Mouse (Mus musculus) layer of hippocampus, adult 11-12 months (tissue): ENCODE measurements at regions not wholly inside any gene's neighbourhood (a gene's known extent, or its start where the extent isn't known, plus 50 kb on each side); places are given as distances from the start of the nearest gene placed in this dataset.

ENCODE experiments used
- DNase-seq: peaks from one replicate; pipeline ENCODE4 v3.0.0; 2022; ENCODE audit warnings: low spot score

GRCm38 (mm10) chr4:12263746-12264145, 91.9 kb upstream of the Fam92a start:
- DNase-seq, result no peak

DNA sequence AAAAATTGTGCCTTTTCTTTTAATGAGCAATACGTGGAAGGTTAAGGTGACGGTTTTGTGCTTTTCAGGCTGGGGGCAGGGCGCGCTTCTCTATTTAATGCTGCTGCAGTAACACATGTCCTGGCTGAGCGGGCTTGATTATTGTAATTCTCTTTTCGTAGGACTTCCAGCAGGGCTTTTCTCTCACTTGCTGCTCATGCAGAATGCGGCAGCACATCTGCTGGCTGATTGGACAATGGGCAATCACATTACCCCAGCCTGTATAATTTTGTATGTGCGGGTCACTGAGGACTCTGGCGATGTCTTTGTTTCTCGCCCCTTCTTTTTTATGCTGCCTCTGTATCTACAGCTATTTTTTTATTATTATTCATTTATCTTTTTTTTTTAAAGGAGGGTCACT, 91.4 kb upstream of the Fam92a start:
- DNase-seq, result no peak

GRCm38 (mm10) chr4:12247994-12248393, 76.2 kb upstream of the Fam92a start:
- no peak for DNase-seq

DNA sequence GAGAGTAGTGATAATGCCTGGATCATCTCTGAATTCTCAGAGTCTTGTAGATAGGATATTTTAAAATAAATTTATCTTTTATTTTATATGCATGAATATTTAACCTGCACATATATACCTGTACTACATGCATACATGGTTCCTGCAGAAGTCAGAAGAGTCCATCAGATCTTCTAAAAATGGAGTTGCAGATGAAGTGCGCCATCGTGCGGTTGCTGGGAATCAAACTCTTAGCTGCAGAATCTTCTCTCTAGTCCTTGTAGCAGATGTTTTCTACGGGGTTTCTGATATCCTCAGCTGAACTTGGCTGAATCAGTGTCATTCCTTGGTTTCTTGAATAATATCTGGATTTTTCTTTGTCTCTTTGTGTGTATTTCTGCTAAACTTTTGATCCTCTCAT, 74.8 kb upstream of the Fam92a start:
- no peak for DNase-seq

DNA sequence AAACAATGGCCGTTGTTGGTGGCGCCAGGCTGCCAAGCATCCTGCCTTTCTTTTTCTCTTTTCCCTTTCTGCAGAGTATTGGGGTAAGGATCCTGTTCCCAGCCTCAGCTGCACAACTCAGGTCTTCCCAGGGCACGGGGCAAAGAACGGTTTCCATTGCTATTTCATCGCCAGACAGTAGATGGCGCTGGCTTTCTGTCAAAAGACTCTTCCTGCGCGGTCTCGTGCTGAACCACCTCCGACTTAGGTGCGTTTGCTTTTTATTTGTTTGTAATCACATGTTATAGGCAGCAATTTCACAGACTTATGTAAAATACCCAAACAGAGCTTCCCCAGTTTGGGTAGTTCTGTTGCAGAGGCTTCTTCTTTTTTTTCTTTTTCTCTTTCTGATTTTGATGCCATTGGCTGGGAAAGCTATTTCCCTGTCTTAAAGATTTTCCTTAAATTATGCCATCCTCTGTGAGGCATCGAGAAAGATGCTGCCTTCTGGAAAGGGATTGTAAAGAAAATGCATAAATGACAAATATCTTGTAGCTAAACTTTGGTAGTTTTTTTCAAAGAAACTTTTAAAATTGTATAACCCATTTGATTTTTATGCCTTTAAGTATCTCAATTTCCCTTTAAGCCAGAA, 69.2 kb upstream of the Fam92a start:
- DNase-seq, result peak; percentile 64

GRCm38 (mm10) chr4:12230731-12231130, 58.9 kb upstream of the Fam92a start:
- DNase-seq, result peak; percentile 51
